Mouse (Mus musculus): ENCODE data around the gene Kpna2. TPM values are rescaled to one million over a fixed set of nuclear protein-coding genes. Genes with fewer than 3 reads are reported as not detected.
"Not testable (repeated sequence)": the region's sequence is repeated elsewhere in the genome, so short reads cannot be mapped to it uniquely, and the experiment has no call there.

Gene Kpna2
- polyA plus RNA-seq (2012; rRNA removed): 29.8 and 30.9 TPM in 2 replicates

DNA sequence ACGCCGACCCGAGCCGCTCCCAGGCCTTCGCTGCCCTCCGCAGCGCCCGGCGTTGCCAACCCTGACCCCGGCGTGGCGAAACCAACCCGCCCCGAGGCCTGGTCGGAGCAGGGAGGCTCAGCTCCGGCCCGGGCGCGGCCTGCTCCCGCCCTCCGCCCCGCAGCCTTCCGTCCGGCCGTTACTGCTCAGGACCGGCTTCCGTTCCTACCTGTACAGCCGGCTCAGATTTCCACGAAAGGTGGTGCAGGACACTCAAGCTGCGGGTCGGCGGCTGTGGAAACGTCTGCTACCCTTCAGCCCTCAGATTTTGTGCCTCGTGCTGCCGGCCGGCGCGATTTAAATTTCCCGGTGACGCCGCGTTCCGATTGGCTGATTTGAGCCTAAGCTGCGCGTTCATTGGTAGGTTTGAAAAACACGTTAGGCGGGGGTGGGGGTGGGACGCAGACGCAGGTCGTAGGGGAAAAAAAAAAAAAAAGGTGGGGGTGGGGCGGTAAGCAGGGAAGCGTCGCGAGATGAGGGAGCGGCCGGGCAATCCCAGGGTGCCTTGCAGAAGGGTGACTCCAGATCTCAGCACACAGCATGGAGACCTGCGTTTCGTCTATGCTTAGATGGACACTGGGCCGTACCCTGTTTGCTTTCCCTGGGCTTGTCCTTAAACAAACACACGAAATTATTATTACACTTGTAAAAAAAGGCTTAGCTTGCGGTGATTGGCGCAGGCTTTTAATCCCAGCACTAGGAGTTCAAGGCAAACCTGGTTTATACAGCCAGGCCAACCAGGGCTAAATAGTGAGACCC is at the start of gene Kpna2:
Gene Kpna2, minus strand, starts transcription at position 391 of the 798 bp plus-strand sequence.
- DNase-seq (ENCODE audit: extremely low spot score in 1 of 2, low spot score in 1 of 2): peak; percentile 80 to 93

DNA sequence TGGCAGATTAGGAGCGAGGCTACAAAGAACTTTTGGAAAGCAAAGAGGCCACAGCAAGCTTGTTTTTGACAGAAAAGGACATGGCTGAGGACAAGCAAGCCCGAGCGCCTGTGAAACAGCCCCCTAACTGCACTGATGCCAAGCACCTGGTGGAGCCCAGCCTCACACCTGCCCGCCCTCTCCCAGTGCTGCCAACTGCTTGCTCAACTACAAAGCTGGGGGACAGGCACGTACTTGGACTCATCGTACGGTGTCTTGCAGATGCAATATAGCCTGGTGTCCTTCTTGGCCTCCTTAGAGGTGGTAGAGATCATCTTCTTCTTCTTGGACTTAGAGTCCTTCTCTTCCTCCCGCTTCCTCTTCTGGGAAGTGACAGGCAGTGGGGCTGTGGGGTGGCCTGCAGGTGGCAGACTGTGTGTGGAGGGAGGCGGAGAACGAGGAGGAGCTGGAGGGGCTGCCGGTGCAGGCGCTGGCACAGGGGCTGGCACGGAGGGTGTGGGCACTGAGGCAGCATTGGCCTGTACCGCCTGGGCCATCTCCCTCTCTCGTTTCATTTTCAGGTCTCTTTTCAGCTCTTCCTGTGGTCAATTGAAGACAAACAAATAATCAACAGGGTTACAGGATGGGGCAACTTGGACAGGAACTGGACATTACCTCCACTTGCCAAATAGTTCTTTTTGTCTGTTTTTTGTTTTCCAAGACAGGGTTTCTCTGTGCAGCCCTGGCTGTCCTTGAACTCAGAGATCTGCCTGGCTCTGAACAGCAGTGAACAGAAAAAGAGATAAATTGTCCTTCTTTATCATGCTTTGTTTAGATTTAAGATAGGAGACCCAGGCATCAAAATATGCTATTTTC is 47.7 kb upstream of the Kpna2 start:
- DNase-seq (ENCODE audit: extremely low spot score in 1 of 2, low spot score in 1 of 2): no peak

DNA sequence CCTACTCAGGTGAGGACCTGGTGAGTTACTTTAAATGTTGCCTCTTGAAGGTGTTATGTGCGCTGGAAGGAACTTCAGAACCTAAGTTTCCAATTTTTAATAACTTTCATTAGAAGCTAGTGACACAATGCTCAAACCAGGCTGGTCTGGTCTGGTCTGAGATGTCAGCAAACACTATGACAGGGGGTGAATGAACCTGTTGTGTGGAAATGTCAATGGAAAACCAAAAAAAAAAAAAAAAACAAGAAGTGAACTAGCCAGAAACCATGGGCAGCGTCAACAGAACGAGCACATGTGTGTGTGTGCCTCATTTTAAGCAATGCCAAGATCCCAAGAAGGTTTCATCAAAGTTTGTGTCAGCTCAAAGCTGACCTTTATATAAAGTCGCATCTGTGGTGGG is 46.2 kb upstream of the Kpna2 start:
- no peak for DNase-seq (ENCODE audit: extremely low spot score in 1 of 2, low spot score in 1 of 2)

DNA sequence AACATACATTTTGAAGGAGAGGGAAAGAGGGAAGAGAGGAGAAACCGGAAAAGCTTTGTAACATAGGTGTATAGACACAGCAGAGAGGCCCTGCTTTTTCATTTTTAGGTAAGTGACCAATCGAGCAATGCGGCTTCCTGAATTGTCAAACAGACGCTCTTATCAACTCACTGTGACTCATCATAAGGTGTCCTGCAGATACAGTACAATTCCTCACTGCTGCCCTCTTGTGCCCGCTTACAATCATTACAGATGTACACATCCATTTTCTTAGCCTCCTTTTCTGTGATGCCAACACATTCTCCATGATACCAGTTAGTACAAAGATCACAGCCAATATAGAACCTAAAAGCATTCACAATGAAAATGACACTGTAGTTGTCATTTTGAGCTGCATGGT is 45.0 kb upstream of the Kpna2 start:
- DNase-seq (ENCODE audit: extremely low spot score in 1 of 2, low spot score in 1 of 2): peak; percentile 43 to 87

DNA sequence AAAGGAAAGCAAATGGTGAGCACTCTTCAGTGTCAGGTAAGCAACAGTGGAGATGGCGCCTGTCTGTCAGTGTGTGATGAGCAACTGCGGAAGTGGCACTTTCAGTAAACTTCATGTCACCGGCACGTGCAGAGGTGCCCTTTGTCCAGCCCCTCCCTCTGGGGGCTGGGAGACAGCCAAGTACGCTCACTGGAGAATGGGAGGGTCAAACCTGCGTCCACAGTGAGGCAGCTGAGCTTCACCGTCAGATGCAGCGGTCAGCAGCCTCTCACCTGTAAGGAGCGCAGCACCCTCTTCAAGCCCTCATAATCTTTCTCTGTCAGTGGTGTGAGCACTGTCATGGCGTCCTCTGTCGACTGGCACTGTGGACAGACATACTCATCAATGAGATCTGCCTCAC is 44.0 kb upstream of the Kpna2 start:
- DNase-seq (ENCODE audit: extremely low spot score in 1 of 2, low spot score in 1 of 2): no peak

DNA sequence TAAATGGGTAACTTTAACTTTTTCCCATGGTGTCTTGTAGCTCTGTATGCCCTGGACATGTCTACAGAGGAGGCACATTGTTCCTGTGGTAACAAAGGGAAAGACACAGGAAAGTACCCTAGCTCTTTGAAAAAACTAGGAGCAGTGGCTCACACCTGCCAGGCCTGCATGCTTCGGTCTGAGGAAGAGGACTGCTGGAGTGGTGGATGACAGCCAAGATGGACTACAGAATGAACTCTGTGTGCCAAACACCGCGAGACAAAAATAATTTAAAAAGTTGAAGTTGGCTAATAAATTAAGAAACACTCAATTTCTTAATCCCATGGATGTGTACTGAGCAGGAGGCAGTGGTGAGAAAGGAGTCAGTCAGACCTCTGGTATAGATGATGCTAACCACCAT is 42.1 kb upstream of the Kpna2 start:
- DNase-seq (ENCODE audit: extremely low spot score in 1 of 2, low spot score in 1 of 2): no peak

DNA sequence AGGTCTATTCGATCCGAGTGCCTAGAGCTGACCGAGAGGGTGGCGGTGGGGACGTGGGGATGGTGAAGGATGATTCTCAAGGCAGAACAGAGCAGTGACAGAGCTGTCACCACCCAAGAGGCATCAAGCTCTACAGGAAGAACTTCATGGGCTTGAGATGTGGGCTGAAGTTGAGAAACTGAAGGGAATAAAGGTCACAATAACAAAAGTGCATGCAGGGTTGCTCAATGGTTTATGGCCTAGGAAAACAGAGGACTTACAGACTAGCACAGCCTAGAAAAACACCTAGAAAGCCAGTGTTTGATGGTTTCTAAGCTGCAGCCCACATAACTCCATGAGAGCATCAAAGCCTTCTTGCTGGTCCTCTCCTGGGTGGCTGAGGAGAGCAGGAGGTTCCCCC is 40.1 kb upstream of the Kpna2 start:
- no peak for DNase-seq (ENCODE audit: extremely low spot score in 1 of 2, low spot score in 1 of 2)

DNA sequence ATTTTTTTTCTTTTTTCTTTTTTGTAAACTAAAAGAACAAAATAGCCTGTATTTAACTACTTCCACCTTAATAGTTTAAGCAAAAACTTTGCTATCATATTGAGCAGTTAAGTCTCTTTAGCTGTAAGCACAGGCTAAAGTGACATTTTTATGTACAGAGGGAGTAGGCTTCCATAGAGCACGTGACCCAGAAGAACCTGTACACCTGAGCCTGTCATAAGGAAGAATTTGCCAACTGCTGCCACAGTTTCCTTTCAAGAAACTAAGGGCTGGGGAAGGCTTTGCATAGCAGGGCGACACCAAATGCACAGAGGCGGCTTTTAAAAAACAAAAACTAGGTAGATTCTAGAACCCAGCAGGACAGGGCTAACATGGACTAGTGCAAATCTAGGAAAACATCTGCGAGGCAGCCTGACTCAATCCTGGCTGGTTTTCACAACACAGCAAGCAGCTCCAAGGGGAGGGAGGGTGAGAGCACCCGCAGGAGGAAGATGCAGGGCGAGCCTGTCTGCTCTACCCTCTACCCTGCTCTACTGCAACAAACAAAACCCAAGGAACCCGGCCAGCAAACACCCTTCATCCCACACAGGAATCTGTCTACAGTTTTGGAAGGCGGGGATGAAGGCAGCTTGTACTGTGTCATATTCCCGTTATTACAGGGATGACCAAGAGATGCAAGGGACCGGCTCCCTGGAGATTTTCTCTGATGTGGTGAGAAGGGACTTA is 34.9 kb upstream of the Kpna2 start:
- no peak for DNase-seq (ENCODE audit: extremely low spot score in 1 of 2, low spot score in 1 of 2)

DNA sequence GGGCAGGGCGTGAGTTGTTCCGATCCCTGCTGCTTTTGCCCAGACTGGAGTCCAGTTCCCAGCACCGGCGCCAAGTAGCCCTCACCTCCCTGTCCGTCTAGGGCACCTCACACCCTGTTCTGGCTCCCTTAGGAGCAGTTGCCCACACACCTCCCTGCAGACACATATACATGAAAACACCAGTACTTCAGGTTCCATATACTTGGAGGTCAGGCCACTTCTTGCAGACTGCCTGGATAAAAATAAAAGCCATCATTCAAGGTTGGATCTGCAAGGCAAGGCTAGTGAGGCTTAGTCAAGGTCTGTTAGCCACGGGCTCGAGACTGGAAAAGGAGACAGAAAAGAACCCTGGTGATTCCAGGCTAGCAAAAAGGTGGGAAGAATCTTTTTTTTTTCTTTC is 32.3 kb upstream of the Kpna2 start:
- DNase-seq (ENCODE audit: extremely low spot score in 1 of 2, low spot score in 1 of 2): no peak

DNA sequence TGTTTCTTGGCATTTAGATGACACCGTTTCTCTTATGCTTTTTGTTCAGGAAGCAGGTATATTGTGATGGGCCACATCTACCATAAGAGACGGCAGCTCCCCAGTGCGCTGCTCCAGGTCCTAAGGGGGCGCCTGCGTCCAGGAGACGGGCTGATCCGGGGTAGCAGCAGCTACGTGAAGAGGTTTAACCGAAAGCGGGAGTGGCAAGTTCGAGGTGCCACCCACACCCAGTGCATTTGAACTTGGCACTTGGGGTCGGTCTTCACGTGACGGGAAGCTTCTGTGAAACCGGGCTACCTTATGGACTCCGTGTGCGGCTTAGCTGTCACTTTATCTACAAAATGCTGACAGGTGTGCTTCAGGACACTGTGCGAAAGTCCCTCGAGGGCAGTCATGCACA is 30.2 kb upstream of the Kpna2 start:
- no peak for DNase-seq (ENCODE audit: extremely low spot score in 1 of 2, low spot score in 1 of 2)

DNA sequence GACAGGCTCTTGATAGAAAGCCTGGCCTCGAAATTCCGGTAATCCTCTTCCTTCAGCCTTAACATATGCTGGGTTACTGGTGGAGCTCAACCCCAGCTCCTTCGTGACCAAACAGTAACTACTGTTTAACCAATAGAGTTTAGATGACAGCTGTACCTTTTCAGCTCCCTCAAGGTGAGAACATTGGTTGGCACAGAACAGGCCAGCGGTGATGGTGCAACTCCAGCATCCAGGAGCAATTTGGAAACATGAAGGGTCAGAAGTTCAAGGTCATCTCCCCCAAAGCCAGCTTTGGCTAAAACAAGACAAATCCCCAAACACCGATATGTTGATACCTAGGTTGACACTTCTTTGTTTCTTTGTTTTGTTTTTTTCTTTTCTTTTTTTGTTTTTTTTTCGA is 29.4 kb upstream of the Kpna2 start:
- no peak for DNase-seq (ENCODE audit: extremely low spot score in 1 of 2, low spot score in 1 of 2)

DNA sequence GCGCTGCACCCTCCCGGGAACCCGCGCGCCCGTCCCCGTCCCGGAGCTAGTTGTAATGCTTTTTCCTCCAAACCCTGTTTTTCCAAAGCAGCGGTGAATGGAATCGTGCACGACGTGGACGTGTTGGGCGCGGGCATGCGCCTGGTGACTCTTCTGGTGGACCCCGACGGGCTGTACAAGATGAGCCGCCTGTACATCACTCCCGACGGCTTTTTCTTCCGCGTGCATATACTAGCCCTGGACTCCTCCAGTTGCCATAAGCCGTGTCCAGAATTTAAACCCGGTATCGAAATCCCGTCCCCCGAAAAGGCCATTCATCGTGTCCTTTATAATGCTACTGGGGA is 28.9 kb upstream of the Kpna2 start:
- DNase-seq (ENCODE audit: extremely low spot score in 1 of 2, low spot score in 1 of 2): no peak

DNA sequence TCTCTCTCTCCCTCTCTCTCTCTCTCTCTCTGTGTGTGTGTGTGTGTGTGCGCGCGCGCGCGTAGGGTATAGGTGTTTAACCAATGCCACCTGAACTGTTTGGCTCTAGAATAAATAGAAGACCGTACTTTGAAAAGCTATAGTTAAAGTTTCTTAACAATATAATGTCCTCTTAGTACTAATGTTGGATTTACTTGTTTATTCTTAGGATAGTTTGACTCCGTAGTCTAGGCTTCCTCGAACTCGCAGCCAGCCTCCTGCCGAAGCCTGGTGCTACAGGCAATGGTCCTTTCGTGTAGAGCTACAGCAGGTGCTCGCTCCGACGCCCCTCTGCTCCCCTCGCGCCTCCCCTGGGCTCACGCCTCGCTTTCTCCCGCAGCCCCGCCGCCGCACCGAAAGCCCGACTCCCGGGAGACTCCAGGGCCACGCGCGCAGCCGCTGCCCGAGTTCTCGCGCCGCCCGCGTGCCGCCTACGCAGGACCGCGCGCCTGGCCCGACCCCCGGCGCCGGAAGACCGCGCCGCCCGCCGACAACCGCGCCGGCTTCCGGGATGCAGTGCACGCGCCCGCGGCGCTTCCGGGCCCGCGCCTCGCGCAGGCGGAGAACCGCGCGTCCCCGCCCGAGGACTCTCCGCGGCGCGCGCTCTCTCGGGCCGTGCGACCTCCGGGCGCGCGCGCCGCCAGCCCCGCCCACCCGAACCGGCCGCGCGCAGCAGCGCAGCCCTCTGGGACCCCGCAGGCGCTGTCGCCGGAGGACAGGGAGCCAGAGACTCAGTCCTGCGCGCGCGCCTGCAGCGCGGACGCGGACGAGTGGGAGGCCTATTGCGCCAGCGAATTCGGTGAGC is 28.3 kb upstream of the Kpna2 start:
- peak; percentile 57 to 86 for DNase-seq (ENCODE audit: extremely low spot score in 1 of 2, low spot score in 1 of 2)

DNA sequence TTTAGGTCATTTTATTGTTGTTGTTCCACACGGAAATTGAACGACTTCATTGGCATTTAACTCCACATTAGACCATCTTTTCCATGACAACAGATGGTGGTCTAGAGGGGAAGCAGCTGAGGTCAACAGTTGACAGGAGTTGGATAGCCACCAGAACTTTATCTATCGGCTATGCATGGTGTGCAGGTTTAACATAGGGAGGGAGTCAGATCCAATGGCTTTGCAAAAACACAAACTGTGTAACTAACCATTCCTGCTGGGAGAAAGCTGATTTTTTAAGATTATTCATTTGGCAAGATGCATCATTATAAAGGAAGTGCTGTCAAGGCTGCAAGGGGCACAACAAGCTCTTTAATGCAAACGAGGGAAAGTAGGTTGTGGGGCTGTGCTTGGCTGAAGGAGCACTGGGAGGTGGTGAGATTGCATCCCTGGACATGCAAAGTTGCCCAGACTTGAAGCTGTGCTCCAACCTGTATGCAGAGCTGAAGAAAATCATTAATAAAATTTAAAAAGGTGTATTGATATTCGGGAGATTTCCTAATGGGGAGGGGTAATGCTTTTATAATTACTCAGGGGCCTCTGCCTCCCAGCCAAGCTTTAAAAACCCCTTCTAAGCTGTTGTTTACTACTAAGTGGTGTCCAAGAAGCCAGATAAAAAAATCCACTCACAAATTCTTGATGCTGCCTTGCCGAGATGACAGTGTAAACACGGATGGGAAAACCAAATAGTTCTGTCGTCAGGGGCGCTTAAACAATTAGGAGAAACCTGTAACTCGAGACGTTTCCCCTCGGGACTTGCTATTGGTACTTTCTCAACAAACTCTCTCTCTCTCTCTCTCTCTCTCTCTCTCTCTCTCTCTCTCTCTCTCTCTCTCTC is 27.5 kb upstream of the Kpna2 start:
- no peak for DNase-seq (ENCODE audit: extremely low spot score in 1 of 2, low spot score in 1 of 2)

DNA sequence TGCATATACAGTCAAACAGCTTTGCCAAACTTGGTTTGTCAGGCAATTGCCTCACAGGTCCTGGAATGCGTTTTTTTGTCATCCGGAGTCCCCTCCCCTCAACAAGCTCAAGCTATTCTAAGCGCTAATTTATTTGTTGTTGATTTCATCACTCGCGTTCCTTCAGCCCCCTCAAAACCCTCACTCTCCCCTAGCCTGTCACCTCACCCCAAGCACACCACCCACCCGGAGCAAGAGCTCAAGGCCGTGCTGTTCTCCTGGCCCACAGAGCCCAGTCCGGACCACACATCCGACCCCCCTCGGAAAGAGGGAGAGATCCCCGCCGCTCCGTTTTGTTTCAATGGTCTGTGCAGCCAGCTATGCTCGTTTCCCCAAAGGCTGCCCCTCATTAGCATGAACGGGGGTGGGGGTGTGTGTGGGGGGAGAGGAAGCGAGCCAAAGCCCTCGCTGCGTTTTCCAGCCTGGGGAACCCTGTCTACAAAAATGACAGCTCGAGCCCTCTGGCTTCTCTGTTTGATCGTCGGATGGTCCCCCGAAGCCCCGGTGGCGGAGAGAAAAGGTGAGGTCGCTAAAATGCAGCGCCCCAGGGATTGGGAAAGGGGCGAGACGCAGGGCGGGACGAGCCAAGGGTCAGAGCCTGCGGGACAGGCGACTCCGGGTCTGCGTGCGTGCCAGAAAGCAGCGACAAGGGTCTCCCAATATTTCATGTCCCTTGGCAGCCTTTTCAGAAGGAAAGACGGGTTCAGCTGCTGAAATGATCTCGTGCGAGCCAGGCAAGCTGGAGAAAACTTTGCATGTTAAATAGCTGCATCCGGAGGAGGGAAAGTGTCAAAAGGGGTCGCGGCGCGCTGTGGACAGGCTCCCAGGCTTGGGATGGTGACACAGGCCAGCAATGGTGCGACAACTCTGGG is 26.3 kb upstream of the Kpna2 start, which contains the start of gene 1810010H24Rik:
Gene 1810010H24Rik, plus strand, starts transcription at position 271 of the 911 bp plus-strand sequence.
- DNase-seq (ENCODE audit: extremely low spot score in 1 of 2, low spot score in 1 of 2): no peak

DNA sequence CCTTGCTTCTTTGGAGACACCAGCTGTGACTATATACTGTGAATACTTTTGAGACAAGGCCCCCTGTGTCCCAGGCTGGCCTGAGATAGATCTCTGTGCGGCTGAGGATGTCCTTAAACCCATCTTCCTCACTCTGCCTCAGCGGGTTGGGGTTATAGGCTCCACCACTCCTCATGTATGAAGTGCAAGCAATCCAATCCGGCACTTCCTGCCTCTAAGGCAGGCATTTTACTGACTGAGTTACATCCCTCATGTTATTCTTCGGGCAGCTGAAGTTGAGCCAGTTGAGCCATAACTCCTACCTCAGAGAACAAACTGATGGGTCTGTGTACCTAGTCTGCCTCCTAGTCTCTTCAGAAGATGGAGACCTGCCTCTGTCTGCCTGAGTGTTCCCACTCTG is 25.1 kb upstream of the Kpna2 start:
- DNase-seq (ENCODE audit: extremely low spot score in 1 of 2, low spot score in 1 of 2): no peak

DNA sequence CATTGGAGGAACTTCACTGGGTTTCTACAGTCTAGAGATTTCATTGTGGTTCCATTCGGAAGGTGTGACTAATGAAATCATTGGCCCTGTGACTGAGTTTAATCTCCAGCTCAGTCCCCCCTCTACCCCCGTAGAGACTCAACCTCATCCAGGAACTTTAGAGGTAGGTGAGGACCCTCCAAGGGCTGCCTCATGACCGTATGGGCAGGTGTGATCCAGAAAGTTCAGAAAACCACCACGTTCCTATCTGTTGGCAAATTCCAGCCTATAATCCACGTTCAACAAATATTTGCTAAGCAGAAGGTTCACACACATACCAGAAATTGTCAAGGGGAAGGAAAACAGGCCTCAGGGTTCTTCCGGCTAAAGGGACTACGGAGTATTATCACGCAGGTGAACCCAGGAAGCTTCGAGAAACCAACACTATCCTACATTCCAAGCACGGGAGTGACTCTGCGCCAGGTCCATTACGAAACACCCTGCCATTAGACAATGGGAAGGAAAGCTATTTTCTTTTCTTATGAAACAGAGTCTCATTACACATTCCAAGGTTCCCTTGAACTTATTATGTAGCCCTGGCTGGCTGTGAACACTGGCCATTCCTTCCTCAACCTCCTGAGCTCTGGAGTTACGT is 22.8 kb upstream of the Kpna2 start:
- no peak for DNase-seq (ENCODE audit: extremely low spot score in 1 of 2, low spot score in 1 of 2)

DNA sequence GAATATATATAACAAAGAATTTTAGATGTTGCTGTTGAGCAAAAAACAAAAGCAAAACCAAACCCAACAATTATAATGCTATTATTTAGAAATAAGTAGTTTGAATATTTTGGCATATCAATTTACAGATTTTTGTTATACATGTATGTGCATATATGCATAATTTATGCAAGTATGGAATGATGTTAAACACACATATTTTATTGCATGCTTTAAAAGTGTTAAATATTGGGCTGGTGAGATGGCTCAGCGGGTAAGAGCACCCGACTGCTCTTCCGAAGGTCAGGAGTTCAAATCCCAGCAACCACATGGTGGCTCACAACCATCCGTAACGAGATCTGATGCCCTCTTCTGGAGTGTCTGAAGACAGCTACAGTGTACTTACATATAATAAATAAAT is 20.4 kb upstream of the Kpna2 start:
- not testable (repeated sequence) for DNase-seq (ENCODE audit: extremely low spot score in 1 of 2, low spot score in 1 of 2)
